Mouse (Mus musculus) megakaryocyte, adult 5-6 weeks (primary cell): ENCODE data around the gene Ergic1. TPM values are rescaled to one million over a fixed set of nuclear protein-coding genes. Genes with fewer than 3 reads are reported as not detected.

Experiments used
- ATAC-seq: 2 replicates; pipeline ENCODE4 v1.8.0; 2016; ENCODE audit warnings: mild to moderate bottlenecking, inconsistent platforms; ENCODE audit not compliant: poor library complexity, severe bottlenecking
- total RNA-seq, 2 experiments: library from RNA; stranded (forward) in 1 of 2; stranded (reverse) in 1 of 2; fragments of 153-499, 151-499 nt in 1 of 2; fragments of 221-1000, 200-1000 nt in 1 of 2; gene quantifications; 2 replicates each; pipeline versions ENCODE4 v1.2.3 to v1.2.4; 2015 to 2017

Gene Ergic1
- total RNA-seq (2015): 18.9 and 22.1 TPM in 2 replicates
- total RNA-seq (2017): 9.6 and 16.3 TPM in 2 replicates

DNA sequence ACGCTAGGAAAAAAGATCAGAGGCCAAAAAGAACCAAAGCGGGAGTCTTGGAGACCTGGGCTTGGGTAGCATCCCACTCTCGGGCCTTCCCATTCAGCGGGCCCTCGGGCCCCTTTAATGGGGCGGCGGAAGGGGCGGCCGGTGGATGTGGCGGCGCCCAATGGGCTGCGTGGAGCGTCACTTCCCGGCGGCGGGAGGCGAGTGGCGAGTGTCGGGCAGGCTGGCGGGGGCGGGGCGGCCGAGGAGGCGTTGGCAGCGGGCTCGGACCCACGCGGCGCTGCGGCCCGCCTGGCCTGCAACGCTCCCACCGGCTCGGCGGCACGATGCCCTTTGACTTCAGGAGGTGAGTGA is at the start of gene Ergic1:
Ergic1 (plus strand) TSS at position 200 of the 351 bp plus-strand sequence.
- peak; percentile 100 for ATAC-seq

- ATAC-seq: peak; percentile 15
These were observed 49.2 kb upstream of the Ergic1 start for GRCm38 (mm10) chr17:26511816-26512774.

DNA sequence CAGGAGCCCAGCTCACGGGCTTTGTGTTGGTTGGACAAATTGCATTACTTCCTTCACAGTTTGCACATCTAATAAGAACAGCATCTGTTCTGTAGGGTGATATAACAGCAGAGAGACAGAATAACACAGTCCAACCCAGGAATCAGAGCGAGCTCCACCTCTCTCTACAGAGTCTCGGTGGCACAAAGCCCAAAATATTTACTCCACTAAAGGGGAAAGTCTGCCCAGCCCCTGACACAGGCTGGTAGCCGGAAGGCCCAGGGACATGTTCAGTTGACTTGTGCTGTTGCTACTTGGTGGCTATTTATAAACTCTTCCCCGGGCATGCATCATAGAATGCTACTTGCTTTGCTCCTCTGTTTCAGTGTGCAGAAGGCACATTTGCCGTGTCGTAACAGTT is 48.3 kb upstream of the Ergic1 start:
- ATAC-seq: no peak

GRCm38 (mm10) chr17:26513459-26514290 is 47.6 kb upstream of the Ergic1 start:
- ATAC-seq: no peak

GRCm38 (mm10) chr17:26514581-26515030 is 46.7 kb upstream of the Ergic1 start:
- peak; percentile 77 for ATAC-seq

DNA sequence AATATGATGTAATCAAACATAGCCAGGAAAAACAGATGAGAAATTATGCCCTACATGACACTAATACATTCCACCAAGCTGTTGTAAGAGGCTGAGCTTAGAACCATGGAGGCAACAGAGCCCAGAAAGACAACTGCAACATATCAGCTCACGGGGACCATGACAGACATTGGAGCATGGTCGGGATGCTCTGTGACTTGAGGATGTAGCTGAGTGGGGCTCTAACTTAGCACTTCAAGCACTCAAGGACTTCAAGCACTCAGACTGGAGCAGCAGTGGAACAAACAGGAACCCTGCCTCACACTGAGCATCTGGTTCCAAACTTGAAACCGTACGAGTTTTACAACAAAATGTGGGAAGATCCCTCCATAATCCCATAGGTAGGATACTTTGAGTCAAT is 45.6 kb upstream of the Ergic1 start:
- ATAC-seq: no peak

GRCm38 (mm10) chr17:26518306-26518705 is 43.0 kb upstream of the Ergic1 start:
- ATAC-seq: no peak

DNA sequence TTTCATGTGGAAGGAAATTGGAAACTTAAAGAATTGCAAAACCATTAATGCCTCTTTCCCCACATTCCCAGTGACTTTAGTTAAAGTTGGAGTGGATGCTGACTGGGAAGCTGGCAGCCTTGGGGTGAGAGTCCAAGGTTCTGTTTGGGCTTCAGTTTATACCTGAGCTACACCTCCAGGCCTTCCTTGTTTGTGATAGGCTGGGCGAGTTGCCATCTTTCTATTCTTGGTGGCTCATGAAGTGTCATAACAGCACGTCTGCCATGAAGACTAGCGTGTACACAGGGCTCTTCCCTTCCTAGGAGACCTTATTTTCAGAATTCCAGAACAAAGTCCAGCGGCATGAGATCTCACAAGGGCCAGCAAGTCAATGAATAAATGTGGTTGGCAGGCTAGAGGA is 38.6 kb upstream of the Ergic1 start:
- no peak for ATAC-seq

DNA sequence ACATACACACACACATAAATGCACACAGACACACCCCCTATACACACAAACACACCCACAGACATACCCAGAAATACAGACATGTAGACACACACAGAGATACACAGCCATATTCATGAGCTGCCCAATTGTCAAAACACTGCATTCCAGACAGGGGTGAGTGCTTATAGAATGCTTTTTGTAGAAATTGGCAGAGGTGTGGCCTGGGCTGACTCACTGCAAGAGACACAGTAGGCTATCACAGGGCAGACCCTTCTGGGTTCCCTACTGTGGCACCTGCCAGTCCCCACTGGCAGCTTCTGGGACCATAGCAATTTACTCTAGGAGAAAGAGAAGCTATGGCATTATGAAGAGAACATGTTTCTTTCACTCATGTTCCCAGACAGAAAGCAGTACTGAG is 37.0 kb upstream of the Ergic1 start:
- no peak for ATAC-seq

GRCm38 (mm10) chr17:26524801-26525200 is 36.5 kb upstream of the Ergic1 start:
- no peak for ATAC-seq

DNA sequence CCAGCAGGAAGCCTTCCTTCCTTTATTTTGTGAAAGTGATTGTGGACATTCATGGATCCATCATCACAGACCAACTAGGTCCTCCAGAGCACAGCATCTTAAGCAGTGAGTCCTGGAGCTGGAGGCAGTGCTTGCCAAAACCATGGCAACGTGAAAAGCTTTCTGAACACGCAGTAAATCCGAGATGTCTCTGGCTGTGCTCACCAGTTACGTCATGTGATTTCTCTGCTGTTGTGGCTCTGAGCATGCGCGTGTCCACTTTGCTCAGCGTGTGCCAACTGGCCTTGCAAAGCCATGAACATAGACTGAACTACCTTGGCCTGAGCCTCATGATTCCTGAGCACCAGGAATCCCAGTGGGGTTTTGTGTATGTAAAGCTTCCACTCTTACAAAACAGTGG is 36.0 kb upstream of the Ergic1 start:
- ATAC-seq: no peak

- ATAC-seq: no peak
These were observed 34.0 kb upstream of the Ergic1 start for GRCm38 (mm10) chr17:26527291-26527690.

GRCm38 (mm10) chr17:26528751-26529150 is 32.5 kb upstream of the Ergic1 start:
- ATAC-seq: no peak

DNA sequence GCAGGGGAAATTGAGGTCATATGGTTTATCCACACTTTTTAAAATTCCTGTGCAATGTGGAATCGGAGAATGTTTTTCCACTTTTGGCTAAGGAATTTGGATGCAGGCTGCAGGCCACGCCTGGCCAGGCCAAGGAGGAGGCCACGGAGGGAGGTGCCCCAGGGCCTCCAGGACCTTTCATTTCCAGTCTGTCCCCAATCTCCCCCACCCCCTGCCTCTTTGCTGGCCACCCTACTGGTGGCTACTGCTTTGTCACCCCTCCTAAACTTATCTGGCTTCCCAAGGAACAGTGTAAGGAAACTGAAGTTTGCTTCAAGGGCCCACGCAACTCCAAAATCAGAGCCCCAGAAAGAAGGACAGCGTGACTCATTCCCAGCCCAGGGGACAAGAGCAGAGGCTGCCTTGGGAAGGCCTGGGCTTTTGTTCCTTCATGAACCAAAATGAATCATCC is 31.5 kb upstream of the Ergic1 start:
- no peak for ATAC-seq

GRCm38 (mm10) chr17:26530590-26531081 is 30.7 kb upstream of the Ergic1 start:
- no peak for ATAC-seq

DNA sequence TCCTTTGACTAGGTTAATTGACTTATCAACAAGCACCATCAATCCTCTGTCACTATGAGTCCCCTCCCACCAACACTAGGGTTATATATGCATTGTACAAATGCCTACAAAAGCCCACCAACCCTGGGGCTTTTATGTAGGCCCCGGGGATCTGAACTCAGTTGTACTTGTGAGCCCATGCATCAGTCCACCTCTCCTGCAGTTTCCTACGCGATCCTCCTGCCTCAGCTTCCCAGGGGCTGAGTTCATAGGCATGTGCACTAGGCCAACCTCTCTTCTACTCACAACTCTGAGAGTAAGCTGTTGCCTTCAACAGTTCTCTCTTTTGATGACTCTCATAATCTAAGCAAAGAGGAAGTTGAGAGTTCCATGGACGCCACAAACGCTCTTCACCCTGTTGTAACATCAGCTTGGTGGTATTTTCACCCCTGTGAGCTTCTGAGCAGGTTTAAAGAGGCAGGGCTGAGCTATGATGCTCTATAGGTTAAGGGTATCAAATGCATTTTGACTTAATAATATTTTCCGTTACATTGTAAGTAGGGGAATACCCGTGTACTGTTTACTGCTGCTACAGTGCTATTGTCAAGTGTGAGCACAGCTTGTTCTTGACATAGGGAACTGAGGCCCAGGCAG is 29.8 kb upstream of the Ergic1 start:
- peak; percentile 47 for ATAC-seq

- ATAC-seq: peak; percentile 60
These were observed 28.7 kb upstream of the Ergic1 start for GRCm38 (mm10) chr17:26532476-26533045.

DNA sequence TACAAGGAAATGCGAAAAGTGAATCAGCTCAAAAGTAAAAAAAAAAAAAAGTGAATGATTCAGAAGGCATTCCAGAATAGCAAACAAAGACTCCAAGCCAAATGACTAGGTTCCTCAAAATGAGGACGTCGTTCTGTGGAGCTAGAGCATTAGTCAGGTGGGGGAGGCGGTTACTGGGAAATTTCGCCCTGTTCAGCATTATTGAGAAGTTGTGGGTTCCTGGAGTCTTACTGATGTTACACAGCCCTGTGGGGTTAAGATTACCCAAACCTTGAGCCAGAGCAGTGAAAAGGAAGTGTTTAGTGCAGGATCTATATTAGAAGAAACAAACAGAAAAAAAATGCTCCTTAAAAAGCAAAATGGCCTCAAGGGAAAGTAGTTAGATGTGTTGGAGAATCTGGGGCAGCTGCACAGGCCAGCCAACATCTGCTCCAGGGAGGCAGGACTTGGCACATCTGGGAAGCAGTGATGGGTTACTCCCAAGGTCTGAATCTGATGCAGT is 27.4 kb upstream of the Ergic1 start:
- peak; percentile 38 for ATAC-seq

DNA sequence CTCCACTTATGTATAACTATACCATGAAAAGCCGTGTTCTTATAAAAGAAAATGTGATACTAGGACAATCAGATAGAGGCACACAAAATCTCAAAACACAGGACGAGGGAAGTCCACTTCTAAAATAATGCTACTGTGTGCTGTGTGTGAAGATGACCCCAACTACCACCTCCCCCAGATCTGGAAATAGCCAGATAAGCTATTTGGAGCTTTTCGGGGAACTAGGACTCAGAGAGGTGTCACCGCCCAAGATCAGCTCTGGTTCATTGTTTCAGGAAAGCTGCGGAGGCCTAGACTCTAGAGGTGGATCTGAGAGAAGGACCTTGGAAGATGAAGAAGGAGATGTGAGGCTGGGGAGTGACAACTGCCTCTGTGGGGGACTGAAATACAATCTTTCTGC is 26.6 kb upstream of the Ergic1 start:
- no peak for ATAC-seq
